In genomic region chr1:66838184-66839042, GRCm38 (mm10) we compare ENCODE assay signal across 8 mouse cellular contexts. TPM values are rescaled to one million over a fixed set of nuclear protein-coding genes. Genes with fewer than 3 reads are reported as not detected.
A peak's percentile ranks its signal among the peaks of the same experiment; 100 is the strongest.
DNase-seq lines count a peak whose midpoint lies in the region; ATAC-seq and TF ChIP-seq lines count a peak whose summit lies in the region.

No protein-coding gene starts in this region.

- WGBS in lung, postnatal 0 days: 32% methylated on average over 16 of the region's 16 CpGs

- H3K4me1 ChIP-seq in G1E (ENCODE audit: insufficient read depth, low read depth, low read length): peaks cover 7% of the 10 kb centered on the region
- no peaks in the 10 kb centered on the region; the same call in 1 of the 2 replicates for H3K4me1 ChIP-seq in lung, postnatal 0 days (ENCODE audit: insufficient read depth, low read depth, low read length)

- no peak overlapping the region for H3K9ac ChIP-seq in lung, postnatal 0 days (replicated peaks; ENCODE audit: low read depth)

- no peak overlapping the region for H3K27ac ChIP-seq in lung, postnatal 0 days (ENCODE audit: low read length)

- TF ChIP-seq EP300 in lung, postnatal 0 days (IDR thresholded peaks at IDR 0.05): no peak; the same call in 1 of the 2 replicates

- no peaks in the 10 kb centered on the region for H3K9me3 ChIP-seq in G1E (replicated peaks)
- H3K9me3 ChIP-seq in lung, postnatal 0 days (ENCODE audit: low read length): no peaks in the 10 kb centered on the region

- peak; percentile 50; the same call in 1 of the 2 replicates for ATAC-seq in G1E (ENCODE audit: extremely low read depth, insufficient number of reproducible peaks, low FRiP score, poor library complexity, severe bottlenecking)
- ATAC-seq in erythroid progenitor cell, adult 5-6 weeks (replicated peaks; ENCODE audit: low FRiP score, poor library complexity, severe bottlenecking): peak; percentile 87
- peak; percentile 41 for ATAC-seq in lung, postnatal 0 days

- peak; percentile 59; the same call in 1 of the 2 replicates for TF ChIP-seq CTCF in G1E (IDR thresholded peaks at IDR 0.05; ENCODE audit: low read depth, low read length)
- peak; percentile 82; the same call in 1 of the 2 replicates for TF ChIP-seq CTCF in brain, embryonic 14.5 days (IDR thresholded peaks at IDR 0.05; ENCODE audit: borderline replicate concordance, extremely low read depth, insufficient read depth, insufficient read length)
- TF ChIP-seq CTCF in lung, postnatal 0 days (IDR thresholded peaks at IDR 0.05): peak; percentile 86

- H3K27me3 ChIP-seq in G1E (ENCODE audit: insufficient read depth, low read length): no peaks in the 10 kb centered on the region
- H3K27me3 ChIP-seq in lung, postnatal 0 days (replicated peaks; ENCODE audit: insufficient read depth, low read length): no peaks in the 10 kb centered on the region

- H3K36me3 ChIP-seq in G1E (replicated peaks): peaks cover 47% of the 10 kb centered on the region
- H3K36me3 ChIP-seq in lung, postnatal 0 days (ENCODE audit: insufficient read depth, low read length): peaks cover 23% of the 10 kb centered on the region

- H3K4me2 ChIP-seq in lung, postnatal 0 days (replicated peaks; ENCODE audit: low read depth, low read length): peak overlapping the region; percentile 43

- TF ChIP-seq POLR2A in brain, embryonic 14.5 days (IDR thresholded peaks at IDR 0.05; ENCODE audit: borderline replicate concordance, extremely low read depth, insufficient read depth, insufficient read length, poor library complexity, severe bottlenecking): no peak

- H3K4me3 ChIP-seq in G1E (ENCODE audit: low read depth, low read length): peak overlapping the region; percentile 60
- H3K4me3 ChIP-seq in lung, postnatal 0 days (ENCODE audit: low read depth, low read length): peak overlapping the region; percentile 10; the same call in 1 of the 2 replicates

- DNase-seq in G1E (ENCODE audit: low spot score): no peak
- peak; percentile 82 for DNase-seq in brain, embryonic 14.5 days (ENCODE audit: low read depth)
- DNase-seq in heart, postnatal 4 days: peak; percentile 83
- DNase-seq in layer of hippocampus, postnatal 14 days (ENCODE audit: low spot score in 2 of 2): peak; percentile 52 to 80
- peak; percentile 77 for DNase-seq in lung, postnatal 0 days (ENCODE audit: low spot score)
- peak; percentile 66 for DNase-seq in retina, postnatal 1 day
- peak; percentile 94 for DNase-seq in thymus, postnatal 4 days

RNA-seq across cellular contexts. Expression of gene Kansl1l, which starts 21.1 kb away (rescaled TPM):
- total RNA-seq in G1E (2014; fragmentation: Nextera tagmentation): 28.8 and 37.5 TPM in 2 replicates
- 17.1 and 18.7 TPM in 2 replicates for total RNA-seq in G1E (2017)
- 0.94 and 1.4 TPM in 2 replicates for polyA plus RNA-seq in G1E (2012)
- polyA plus RNA-seq in brain, embryonic 14.5 days (2012; rRNA removed): 14.0 TPM in 2 replicates
- 18.7 and 41.9 TPM in 2 replicates for total RNA-seq in erythroid progenitor cell, adult 5-6 weeks (2015; ENCODE audit: low replicate concordance)
- 19.5 and 21.9 TPM in 2 replicates for total RNA-seq in erythroid progenitor cell, adult 5-6 weeks (2017; ENCODE audit: low replicate concordance)
- total RNA-seq in heart, postnatal 4 days (2021): 10 to 100 TPM; 16.7 to 19.1 TPM
- total RNA-seq in layer of hippocampus, postnatal 14 days (2021): 10 to 100 TPM; 14.3 to 15.0 TPM
- 11.2 and 13.1 TPM in 2 replicates for polyA plus RNA-seq in lung, postnatal 0 days (2015; fragmentation: Nextera tagmentation; extraction: Ambion mirVana)

RNA-seq across cellular contexts. Expression of gene Acadl, which starts 24.7 kb away (rescaled TPM):
- total RNA-seq in G1E (2014; fragmentation: Nextera tagmentation) (114 TPM in 2 replicates), G1E (2017) (32.8 and 35.9 TPM in 2 replicates)
- polyA plus RNA-seq in G1E (2012): 7.8 and 10.1 TPM in 2 replicates
- polyA plus RNA-seq in brain, embryonic 14.5 days (2012; rRNA removed): 9.6 and 18.0 TPM in 2 replicates
- total RNA-seq in erythroid progenitor cell, adult 5-6 weeks (2015; ENCODE audit: low replicate concordance): 88.9 and 90.1 TPM in 2 replicates
- 59.4 and 85.7 TPM in 2 replicates for total RNA-seq in erythroid progenitor cell, adult 5-6 weeks (2017; ENCODE audit: low replicate concordance)
- total RNA-seq in heart, postnatal 4 days (2021): 1,000 to 10,000 TPM; 1,242 to 1,246 TPM
- total RNA-seq in layer of hippocampus, postnatal 14 days (2021): 10 to 100 TPM; 33.7 to 34.2 TPM
- 217 and 230 TPM in 2 replicates for polyA plus RNA-seq in lung, postnatal 0 days (2015; fragmentation: Nextera tagmentation; extraction: Ambion mirVana)

Comparison
In these comparisons a context has a peak if more than half of its experiments do, and no peak if none do; other contexts are left out.
1. RNA of gene Acadl, which starts 24.7 kb away (total RNA-seq): 1,242 to 1,246 TPM in heart, postnatal 4 days; 32.8 to 114 TPM in G1E, 59.4 to 90.1 TPM in erythroid progenitor cell, adult 5-6 weeks and 33.7 to 34.2 TPM in layer of hippocampus, postnatal 14 days; every median in the first group is over 10 times any median in the second.
2. Peak in every context shown above with its lines, with median percentiles within 50 percentile points of each other: ATAC-seq and CTCF ChIP-seq.